ENCODE assay signal across 8 mouse cellular contexts in the genomic region with DNA sequence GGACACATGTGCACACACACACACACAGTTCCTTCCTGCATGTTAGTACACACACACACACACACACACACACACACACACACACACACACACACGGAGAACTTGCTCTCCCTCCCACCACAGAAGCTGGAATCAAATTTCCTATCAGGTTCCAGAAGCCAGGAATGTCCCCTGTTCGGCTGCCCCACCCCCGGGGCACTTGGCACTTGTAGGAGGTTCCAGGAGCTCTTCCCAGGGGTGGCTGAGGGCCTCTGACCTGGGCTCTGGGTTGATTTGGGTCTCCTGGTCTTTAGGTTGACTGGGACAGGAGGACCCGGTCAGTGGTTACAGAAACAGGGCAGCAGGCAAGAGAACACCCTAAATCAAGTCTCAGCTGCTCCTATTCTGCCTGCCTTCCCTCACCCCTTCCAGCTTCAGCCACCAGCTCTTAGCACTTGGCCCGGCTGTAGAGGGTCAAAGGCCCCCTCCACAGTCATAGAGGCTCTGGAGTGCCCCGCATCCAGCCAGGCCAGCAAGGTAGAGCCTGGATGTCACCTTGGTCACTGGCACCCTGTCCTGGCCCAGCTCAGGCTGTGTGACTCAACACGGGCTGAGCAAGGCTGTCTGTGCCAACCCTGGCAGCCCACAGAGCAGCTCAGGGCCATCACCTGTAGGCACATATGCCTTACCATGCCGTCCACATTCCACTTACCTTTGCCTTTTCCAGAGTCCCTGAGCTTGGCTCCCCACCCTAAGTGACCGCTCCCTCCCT. TPM values are rescaled to one million over a fixed set of nuclear protein-coding genes. Genes with fewer than 3 reads are reported as not detected.
DNase-seq lines count a peak whose midpoint lies in the region; ATAC-seq and TF ChIP-seq lines count a peak whose summit lies in the region.

No protein-coding gene starts in this region.

- TF ChIP-seq EP300 in ES-Bruce4 (IDR thresholded peaks at IDR 0.05; ENCODE audit: insufficient read depth, low read depth, low read length): no peak

- TF ChIP-seq POLR2A in ES-Bruce4 (IDR thresholded peaks at IDR 0.05; ENCODE audit: insufficient read depth, low read length): no peak

- TF ChIP-seq CTCF in ES-Bruce4 (IDR thresholded peaks at IDR 0.05; ENCODE audit: low read depth, low read length): no peak

- H3K4me2 ChIP-seq in kidney, embryonic 14.5 days (replicated peaks; ENCODE audit: low read depth, low read length): peak overlapping the region; percentile 78

- H3K9me3 ChIP-seq in ES-Bruce4 (replicated peaks; ENCODE audit: control insufficient read depth, insufficient read depth, low read length, poor library complexity, severe bottlenecking): no peaks in the 10 kb centered on the region
- no peaks in the 10 kb centered on the region for H3K9me3 ChIP-seq in heart, embryonic 10.5 days
- no peaks in the 10 kb centered on the region for H3K9me3 ChIP-seq in kidney, embryonic 14.5 days (ENCODE audit: control insufficient read depth, low read length)

- no peaks in the 10 kb centered on the region for H3K36me3 ChIP-seq in ES-Bruce4 (ENCODE audit: control insufficient read depth, insufficient read depth, low read length, poor library complexity, severe bottlenecking)
- H3K36me3 ChIP-seq in heart, embryonic 10.5 days: no peaks in the 10 kb centered on the region
- no peaks in the 10 kb centered on the region for H3K36me3 ChIP-seq in kidney, embryonic 14.5 days (ENCODE audit: control insufficient read depth, insufficient read depth, low read length)

- H3K4me1 ChIP-seq in ES-Bruce4 (ENCODE audit: control insufficient read depth, insufficient read depth, low read length): no peaks in the 10 kb centered on the region
- peaks cover 34% of the 10 kb centered on the region for H3K4me1 ChIP-seq in heart, embryonic 10.5 days
- H3K4me1 ChIP-seq in kidney, embryonic 14.5 days (ENCODE audit: control insufficient read depth, insufficient read depth, low read length): peaks cover 24% of the 10 kb centered on the region

- H3K27me3 ChIP-seq in ES-Bruce4 (ENCODE audit: control insufficient read depth, insufficient read depth, low read length, poor library complexity, severe bottlenecking): no peaks in the 10 kb centered on the region
- peaks cover 21% of the 10 kb centered on the region; the same call in 1 of the 2 replicates for H3K27me3 ChIP-seq in heart, embryonic 10.5 days (ENCODE audit: insufficient read depth, poor library complexity, severe bottlenecking)
- H3K27me3 ChIP-seq in kidney, embryonic 14.5 days (ENCODE audit: control insufficient read depth, insufficient read depth, low read length): no peaks in the 10 kb centered on the region

- peak; percentile 75 for ATAC-seq in kidney, embryonic 14.5 days (ENCODE audit: low FRiP score, low TSS enrichment)
- no peak for ATAC-seq in monocyte, adult 5-6 weeks (replicated peaks; ENCODE audit: insufficient number of reproducible peaks, low FRiP score, low TSS enrichment, poor library complexity, severe bottlenecking)

- peak overlapping the region; percentile 19; the same call in 1 of the 2 replicates for H3K4me3 ChIP-seq in ES-Bruce4 (ENCODE audit: low read depth, low read length)
- peak overlapping the region; percentile 65 for H3K4me3 ChIP-seq in heart, embryonic 10.5 days
- H3K4me3 ChIP-seq in kidney, embryonic 14.5 days (ENCODE audit: low read length): no peak overlapping the region

- WGBS in heart, embryonic 10.5 days: 30% methylated on average over 9 of the region's 9 CpGs
- WGBS in kidney, embryonic 14.5 days: 29% methylated on average over 9 of the region's 9 CpGs

- H3K27ac ChIP-seq in ES-Bruce4 (ENCODE audit: insufficient read depth, low read length): no peak overlapping the region
- H3K27ac ChIP-seq in heart, embryonic 10.5 days: peak overlapping the region; percentile 92
- H3K27ac ChIP-seq in kidney, embryonic 14.5 days (ENCODE audit: low read depth, low read length): peak overlapping the region; percentile 61; the same call in 1 of the 2 replicates

- no peak overlapping the region for H3K9ac ChIP-seq in ES-Bruce4 (ENCODE audit: low read depth, poor library complexity, severe bottlenecking)
- no peak overlapping the region for H3K9ac ChIP-seq in kidney, embryonic 14.5 days (ENCODE audit: low read depth, low read length)

- peak; percentile 71 for DNase-seq in adrenal gland, postnatal 25 days
- no peak for DNase-seq in heart, embryonic 10.5 days (ENCODE audit: low spot score)
- DNase-seq in lung, postnatal 4 days: peak; percentile 57 to 77
- DNase-seq in frontal cortex, postnatal 10 days (ENCODE audit: low spot score in 2 of 2): no peak
- no peak for DNase-seq in spleen, postnatal 14 days (ENCODE audit: low spot score in 2 of 2)

RNA-seq across cellular contexts. Expression of a gene that starts 55.0 kb away (rescaled TPM):
- 6.5 and 9.0 TPM in 2 replicates for polyA plus RNA-seq in ES-Bruce4 (2011; ENCODE audit: insufficient read depth, insufficient read length, low read depth, missing spikeins)
- 270 and 436 TPM in 2 replicates for total RNA-seq in adrenal gland, postnatal 25 days (2021)
- 49.8 and 75.4 TPM in 2 replicates for polyA plus RNA-seq in heart, embryonic 10.5 days (2016; fragmentation: Nextera tagmentation; extraction: Ambion mirVana)
- polyA plus RNA-seq in kidney, embryonic 14.5 days (2014; fragmentation: Nextera tagmentation; extraction: Ambion mirVana): 40.1 and 59.2 TPM in 2 replicates
- total RNA-seq in monocyte, adult 5-6 weeks (2017): 1.9 to 2.9 TPM (median 2.0 TPM) in 3 replicates

RNA-seq across cellular contexts. Expression of a gene that starts 56.1 kb away (rescaled TPM):
- not detected in 2 replicates for polyA plus RNA-seq in ES-Bruce4 (2011; ENCODE audit: insufficient read depth, insufficient read length, low read depth, missing spikeins)
- total RNA-seq in adrenal gland, postnatal 25 days (2021): 2.2 and 2.3 TPM in 2 replicates
- 0.16 and 0.23 TPM in 2 replicates for polyA plus RNA-seq in heart, embryonic 10.5 days (2016; fragmentation: Nextera tagmentation; extraction: Ambion mirVana)
- polyA plus RNA-seq in kidney, embryonic 14.5 days (2014; fragmentation: Nextera tagmentation; extraction: Ambion mirVana): not detected in 2 replicates
- 2.6 TPM in 1 of 3 replicates, not detected in the others for total RNA-seq in monocyte, adult 5-6 weeks (2017)

Comparison
In these comparisons a context has a peak if more than half of its experiments do, and no peak if none do; other contexts are left out.
1. DNase-seq: peak in adrenal gland, postnatal 25 days (single experiment) and lung, postnatal 4 days (2 of 2); none in heart, embryonic 10.5 days (single experiment), frontal cortex, postnatal 10 days (0 of 2) and spleen, postnatal 14 days (0 of 2).